Mouse (Mus musculus) adrenal gland, postnatal 4 days (tissue): ENCODE measurements around the gene Fxyd2. TPM values are rescaled to one million over a fixed set of nuclear protein-coding genes. Genes with fewer than 3 reads are reported as not detected.

Experiments
- DNase-seq, 2 experiments: peaks; one replicate each; pipeline ENCODE4 v3.0.0; 2021 to 2022; ENCODE audit warnings: low spot score in 2 of 2, mixed read lengths in 2 of 2
- total RNA-seq, 2 experiments: library from RNA; stranded (reverse); gene quantifications; 2 replicates each; pipeline ENCODE4 v1.2.3; 2021

Fxyd2 gene
- total RNA-seq, 2 experiments from 2014 or later, result 8.6 to 119 TPM

DNA sequence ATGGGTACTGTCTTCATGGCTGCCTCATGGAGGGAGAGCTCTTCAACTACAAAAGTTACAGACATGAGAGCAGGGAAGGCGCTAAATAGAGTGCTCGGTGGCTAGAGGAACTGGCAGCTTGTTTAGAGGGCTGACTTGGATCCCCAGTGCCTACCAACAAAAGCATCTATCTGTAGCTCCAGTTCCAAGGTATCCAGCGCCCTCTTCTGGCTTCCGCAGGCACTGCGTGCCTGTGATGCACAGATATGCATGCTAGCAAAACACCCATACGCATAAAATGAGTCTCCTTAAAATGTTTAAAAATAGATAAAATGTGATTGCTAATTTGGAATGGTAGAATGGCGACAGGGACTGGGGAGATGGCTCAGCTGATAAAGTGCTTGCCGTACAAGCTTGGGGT, 21.7 kb downstream of the Fxyd2 start:
- no peak for DNase-seq

DNA sequence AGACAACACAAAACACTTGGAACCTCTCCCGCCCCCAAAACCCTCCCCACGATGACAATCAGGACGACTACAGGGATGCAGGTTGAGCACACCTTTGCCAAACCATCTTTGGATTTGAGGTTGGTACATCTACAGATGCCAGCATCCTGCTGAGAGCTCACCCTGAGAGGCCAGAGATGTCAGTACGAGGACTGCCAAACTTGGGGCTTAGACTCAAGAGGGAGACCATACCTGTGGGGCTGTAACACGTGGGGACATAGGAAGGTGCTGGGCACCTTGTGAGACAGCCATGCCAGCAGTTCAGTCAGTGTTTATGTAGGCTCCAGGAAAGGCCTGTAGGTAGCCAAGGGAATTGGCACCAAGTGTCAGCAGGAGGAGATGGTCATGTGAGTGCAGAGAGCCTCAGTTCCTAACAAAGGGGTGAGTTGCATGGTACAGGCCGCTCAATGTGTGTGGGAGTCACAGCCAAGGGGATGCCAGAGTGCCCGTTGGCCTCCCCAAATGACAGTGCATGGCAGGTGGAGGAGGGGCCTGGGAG, 23.4 kb downstream of the Fxyd2 start:
- no peak for DNase-seq

DNA sequence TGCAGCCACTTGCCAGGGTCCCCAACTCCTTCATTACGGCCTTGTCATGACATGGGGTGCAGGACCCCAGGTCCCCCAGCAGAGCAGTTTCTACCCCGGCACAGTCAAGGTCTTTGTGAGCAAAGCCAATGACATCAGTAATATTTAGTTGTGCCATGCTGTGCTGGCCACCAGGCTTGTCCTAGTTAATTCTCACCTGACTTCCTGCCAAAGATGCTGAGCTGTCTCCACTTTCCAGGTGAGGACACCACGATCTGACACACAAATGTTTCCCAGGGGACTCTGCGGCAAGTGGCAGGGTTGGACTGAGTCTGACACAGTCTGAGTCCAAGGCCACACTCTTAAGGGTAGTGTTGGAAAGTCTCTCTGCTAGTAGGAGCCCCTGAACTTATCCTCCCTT, 27.0 kb downstream of the Fxyd2 start, which contains the start of gene Dscaml1:
Gene Dscaml1 (plus strand): TSS at position 173 of the 400 bp plus-strand sequence.
- no peak for DNase-seq

DNA sequence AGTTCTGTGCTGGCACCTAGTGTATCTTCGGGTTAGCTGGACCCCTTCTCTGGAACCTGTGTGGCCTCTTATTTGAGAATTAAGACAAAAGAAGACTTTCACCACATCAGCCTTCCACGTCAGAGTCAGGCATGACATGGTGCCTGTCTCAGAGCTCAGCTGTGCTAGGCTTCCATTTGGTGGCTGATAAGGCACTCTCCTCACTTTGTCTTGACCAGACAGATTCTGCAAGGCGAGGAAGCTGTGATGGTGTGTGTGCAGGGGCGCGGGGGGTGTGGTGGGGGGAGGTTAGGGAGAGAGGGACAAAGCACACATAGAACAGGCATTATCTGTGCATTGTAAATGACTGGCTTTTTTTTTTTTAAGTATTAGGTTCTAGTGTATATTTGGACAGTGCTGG, 29.9 kb downstream of the Fxyd2 start:
- DNase-seq, result no peak

DNA sequence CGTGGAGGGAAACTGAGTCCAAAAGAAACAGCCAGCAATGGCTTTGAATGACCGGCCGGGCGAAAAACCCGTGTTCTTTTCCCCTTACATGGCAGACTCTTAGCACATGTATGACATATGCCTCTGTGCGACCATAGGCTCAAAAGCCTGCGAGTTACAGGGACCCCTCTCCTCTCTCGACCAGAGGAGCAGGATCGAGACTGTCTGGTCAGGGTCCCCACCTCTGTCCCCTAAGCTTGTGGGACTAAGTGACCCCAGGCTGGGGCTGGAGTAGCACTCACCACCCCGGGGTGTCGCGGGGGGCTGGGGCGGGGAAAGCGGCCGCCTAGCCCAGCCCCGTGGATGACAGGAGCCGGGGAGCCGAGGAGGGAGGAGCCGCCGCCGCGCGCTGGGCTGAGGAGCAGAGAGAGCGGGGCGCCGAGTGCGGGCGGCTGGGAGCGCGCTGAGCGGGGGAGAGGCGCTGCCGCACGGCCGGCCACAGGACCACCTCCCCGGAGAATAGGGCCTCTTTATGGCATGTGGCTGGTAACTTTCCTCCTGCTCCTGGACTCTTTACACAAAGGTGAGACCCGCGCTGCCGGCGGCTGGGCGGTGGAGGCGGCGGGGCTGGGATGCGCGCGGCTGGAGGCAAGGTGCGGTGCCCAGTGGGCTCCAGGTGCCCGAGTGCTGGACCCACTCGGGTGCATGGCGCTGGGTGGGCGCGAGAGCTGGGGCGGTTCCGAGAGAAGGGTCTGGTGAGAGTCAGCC, 30.7 kb downstream of the Fxyd2 start:
- DNase-seq, result no peak

DNA sequence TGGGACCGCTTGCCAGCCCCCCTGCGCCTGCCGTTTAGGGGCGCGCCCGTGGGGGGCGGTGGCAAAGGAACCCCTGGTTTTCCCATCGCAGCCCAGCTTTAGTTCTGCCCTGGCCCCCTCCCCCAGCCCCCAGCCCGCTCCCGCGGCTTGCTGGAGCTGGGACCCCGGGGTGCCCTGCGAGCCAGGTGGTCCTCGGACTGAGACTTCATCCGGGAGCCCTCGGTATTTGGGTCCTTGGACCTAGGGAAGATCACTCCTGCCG, 31.2 kb downstream of the Fxyd2 start:
- DNase-seq, result no peak

DNA sequence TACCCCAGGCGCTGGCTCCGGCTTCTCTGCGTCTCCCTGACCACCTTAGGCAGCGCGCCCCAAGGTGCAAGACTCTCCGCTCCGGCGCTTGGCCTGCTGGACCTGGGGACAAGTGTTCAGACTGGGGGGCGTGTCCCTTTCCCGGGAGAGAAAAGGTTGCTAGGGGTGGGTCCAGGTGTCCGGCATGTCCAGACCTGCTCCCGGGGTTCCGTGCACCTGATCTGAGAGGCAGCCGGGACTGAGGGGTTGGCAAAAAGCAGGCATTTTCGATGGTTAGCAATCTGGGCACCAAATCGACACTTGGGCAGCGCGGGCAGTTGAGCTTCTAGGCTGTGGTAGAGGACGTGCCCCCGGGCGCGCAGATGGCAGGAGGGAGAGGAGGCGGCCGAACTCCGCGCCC, 31.7 kb downstream of the Fxyd2 start:
- DNase-seq, result no peak

DNA sequence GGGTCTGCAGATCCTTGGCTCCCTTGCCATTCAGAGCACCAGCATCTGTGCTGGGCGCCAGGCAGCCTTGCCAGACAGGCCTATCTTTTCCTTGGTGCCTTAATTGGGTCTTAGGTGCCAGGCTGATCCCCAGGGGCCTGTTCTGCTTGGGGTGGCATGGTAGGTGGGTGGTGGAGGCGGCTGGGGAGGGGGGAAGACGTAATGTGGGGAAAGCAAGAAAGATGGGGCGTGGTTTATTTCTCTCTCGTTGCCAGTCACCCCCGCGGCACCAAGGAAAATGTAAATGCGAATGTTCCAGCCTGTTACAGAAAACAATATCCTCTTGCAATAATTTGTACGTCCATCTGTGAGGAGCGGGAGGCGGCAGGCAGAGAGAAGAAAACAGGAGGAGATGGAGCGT, 33.2 kb downstream of the Fxyd2 start:
- no peak for DNase-seq

DNA sequence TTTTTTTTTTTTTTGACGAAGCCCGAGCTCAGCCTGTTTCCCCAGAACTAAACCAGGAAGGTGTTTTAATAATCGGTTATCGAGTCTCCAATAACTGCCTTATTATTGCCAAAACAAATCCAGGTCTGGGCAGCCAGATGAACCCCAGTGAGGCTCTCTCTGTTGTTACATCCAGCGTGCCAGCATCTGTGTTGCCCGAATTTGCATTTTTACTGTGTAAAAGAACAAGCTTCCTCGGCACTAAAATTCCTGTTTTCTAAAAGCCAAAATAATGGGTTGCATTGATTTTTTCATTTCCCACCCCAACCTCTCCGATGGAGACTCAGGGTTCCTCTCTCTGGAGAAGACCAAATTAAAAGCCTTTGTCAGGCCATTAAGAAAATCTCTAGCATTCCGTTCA, 33.6 kb downstream of the Fxyd2 start:
- no peak for DNase-seq

DNA sequence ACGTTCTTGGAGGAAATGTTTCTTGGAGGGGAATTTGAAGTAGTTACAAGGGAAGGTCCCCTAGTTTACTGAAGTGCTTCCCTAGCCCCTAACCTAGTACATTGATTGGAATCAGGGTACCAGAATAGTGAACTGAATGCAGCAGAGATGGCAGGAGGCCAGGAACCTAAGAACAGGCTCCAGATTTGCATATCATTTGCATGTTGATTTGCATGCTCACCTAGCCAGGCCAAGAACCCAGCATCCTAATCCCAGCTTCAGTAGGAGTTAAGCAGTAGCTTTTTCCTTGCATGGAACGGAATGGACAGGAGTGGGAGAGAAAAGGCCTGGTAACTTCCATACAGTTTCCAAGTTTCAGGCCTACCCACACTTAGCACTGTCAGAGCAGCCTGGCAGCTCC, 34.7 kb downstream of the Fxyd2 start:
- DNase-seq, result no peak

DNA sequence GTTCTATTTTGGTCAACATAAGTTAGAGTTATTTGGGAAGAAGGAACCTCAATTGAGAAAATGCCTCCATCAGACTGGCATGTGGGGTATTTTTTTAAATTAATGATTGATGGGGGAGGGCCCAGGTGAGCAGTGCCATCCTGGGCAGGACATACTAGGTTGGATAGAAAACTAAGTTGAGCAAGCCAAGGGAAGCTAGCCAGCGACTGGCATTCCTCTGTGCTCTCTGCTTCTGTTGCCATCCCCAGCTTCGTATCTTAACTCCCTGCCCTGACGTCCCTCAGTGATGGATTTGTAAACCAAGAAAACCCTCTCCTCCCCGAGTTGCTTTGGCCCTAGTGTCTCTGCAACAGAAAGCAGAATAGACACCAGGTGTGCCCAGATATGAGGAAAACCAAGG, 39.6 kb downstream of the Fxyd2 start:
- DNase-seq, result no peak

DNA sequence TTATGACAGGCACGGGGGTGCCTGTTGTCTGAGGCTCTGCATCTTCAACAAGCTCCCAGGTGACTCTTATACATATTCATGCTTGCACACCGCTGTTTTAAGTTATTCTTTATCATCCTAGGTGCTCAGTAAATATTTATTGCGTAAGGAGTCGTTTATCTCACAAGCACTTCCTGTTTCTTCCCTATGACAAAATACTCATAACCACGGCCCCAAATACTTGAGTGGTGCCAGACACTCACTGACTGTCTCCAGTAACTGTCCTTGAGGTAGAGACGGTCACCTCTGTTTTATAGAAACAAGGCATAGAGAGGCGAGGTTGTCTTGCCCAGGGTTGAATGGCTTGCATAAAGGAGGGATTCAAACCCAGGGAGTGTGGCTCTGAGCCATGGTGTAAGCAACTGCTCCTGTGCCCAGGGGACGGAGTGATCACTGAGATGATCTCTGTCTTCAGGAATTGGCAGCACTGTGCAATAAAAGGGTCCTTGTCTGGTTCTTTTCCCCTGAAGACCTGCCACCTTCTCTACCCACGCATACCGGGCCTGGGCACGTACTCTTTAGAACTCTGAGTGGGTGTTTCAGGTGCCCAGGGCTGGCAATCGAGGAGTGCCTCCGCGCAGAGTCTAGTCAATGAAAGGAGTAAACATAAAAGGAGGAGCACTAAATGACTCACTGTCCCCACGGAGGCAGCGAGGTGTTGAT, 40.8 kb downstream of the Fxyd2 start:
- DNase-seq, result no peak

DNA sequence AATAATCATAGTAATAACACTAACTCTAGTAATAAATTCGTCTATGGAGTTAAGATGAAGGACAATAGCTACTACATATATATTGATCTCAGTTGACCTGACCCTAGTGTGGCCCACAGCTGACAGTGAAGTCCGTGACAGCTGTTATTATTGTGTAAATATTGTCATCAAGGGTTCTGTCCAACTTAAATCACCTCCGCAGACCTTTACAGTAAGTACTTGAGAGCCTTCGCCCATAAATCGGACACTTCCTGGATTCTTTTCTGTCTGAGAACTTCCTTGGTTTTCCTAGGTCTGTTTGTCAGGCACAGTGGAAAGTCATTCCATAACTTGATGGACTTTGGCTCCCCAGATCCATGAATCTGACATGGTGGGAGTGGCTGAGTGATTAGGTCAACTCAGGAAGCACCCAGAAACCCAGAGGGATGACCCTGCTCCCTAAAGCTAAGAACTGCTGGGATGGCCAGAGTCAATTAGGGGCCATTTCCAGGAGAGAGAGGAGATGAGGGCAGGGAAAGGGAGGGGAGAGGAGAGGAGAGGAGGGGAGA, 44.9 kb downstream of the Fxyd2 start:
- DNase-seq, result no peak

DNA sequence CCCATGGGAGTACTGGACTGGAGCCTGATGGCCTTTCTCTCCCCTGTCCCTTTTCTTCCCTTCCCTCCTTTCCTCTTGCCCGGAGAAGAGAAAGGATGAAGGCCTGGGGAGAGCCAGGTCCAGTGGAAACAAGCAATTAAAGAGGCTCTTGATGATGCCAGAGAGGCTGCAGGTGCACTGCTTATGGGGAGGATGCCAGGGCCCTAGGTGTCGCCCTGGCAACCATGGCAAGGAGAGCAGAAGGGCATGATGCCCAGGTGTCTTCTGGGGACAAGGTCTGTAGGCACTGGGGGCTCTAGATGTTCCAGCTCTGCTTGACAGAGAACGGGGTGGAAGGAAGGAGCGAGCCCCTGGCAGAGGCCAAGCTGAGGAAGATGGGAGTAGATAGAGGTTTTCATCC, 50.2 kb downstream of the Fxyd2 start:
- DNase-seq, result no peak

DNA sequence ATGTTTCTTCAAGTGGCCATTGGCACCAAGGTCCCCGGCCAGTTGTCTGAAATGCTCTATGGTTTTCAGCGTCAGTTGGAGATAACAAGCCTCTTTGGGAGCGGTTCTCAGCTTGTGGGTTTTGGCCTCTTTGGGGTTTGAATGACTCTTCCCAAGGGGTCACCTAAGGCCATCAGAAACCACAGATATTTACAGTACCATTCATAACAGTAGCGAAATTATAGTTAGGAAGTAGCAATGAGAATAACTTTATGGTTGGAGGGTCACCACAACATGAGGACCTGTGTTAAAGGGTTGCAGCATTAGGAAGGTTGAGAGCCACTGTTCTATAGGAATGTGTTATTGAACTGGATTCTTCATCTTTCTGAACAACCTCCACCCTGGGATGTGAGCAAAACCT, 51.9 kb downstream of the Fxyd2 start:
- DNase-seq, result no peak

DNA sequence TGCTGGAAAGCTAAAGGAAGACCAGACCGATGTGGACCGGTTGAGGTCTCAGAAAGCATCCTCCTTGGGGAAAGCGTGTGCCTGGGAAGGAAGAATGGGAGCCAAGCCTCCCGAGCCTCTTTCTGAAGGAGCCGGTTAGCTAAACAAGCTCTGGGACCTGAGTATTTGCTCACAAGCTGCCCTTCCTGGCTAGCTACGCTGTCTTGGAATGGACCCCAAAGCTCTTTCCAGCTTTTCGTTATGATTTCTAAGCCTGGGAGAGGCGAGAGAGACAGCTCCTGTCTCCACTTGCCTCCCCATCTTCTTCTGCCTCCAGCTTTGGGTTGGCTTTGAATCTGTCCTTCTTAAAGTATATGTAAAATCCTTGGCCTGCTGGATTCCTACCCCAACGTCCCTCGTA, 54.6 kb downstream of the Fxyd2 start:
- DNase-seq, result no peak

DNA sequence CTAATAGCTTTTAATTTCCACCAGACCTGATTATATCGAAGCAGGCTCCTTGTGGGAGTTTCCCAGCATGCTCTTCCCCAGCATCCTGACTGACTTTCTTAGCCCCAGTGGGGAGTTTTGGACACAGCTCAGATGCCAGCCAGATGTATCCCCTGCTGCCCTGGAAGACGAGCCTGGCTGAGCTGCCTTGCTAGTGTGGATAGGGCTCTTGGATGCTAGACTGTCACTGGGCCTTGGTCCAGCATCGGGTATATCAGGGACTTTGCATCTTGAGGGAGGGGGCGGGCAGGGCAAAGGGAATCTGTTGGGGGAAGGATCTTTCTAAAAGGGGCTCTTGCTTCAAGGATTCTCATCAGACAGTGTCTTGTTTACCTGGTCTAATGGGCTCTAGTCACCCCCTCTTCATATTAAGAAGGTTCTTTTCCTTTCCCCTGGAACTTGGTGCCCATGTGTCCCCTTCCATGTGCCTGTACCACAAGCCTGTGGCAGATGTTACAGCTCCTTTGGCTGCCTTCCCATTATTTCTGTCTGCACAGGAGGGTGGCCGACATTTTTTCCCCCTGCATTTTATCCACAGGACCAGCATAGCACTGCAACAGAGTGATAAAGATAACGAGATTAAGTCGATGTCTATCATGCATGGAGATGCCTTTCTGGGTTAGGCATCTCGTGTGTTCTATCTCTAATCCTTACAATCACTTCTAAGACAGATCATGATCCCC, 55.6 kb downstream of the Fxyd2 start:
- no peak for DNase-seq

DNA sequence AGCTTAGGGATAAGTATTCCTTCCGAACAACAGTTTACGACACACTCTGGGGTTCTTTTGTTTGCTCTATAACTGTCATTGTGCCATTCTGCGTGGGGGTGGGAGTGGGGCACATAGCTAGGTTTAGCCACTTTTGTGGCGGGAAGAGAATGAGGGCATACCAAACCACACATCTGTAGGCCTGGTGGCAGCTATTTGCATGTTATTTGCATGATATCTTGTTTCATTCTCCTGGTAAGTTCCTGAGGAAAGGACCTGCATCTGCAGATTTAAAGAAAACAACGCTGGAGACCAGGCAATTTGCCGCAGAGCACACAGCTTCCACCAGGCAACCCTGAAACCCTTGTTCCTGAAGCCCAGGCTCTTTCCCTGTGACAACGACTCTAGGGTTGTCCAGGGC, 57.7 kb downstream of the Fxyd2 start:
- no peak for DNase-seq

DNA sequence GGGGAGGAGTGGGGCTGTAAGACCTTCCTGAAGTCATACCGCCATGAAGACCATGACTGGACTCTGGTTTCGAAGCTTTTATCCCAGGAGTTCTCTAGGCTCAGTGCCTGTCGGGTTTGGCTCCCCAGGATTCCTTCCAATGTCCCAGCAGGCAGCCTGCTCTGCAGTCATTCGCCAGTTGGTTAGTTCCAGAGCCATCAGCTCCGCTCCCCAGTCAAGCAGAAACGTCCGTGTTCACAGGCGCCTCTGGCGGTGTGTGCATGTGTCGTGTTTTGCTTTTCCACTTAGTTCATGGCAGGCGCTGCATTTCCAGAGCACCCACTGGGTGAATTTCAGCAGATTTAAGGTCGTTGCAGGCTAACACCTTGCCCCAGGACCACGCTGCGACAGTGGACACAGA, 58.9 kb downstream of the Fxyd2 start:
- no peak for DNase-seq
